Mouse (Mus musculus): ENCODE results near the gene Gimap3. TPM values are rescaled to one million over a fixed set of nuclear protein-coding genes. Genes with fewer than 3 reads are reported as not detected.

Gimap3 gene
- polyA plus RNA-seq (2012; rRNA removed): not detected in 2 replicates
- not detected in 2 replicates for polyA plus RNA-seq (2014; fragmentation: Nextera tagmentation; extraction: Ambion mirVana)

GRCm38 (mm10) chr6:48770696-48771095, at the start of gene Gimap3:
TSS of gene Gimap3 (minus strand) at chr6:48770851.
- no peak within 1 kb of the TSS for H3K27ac ChIP-seq (replicated peaks; ENCODE audit: low read depth, low read length)
- no peaks in the 10 kb centered on the region for H3K36me3 ChIP-seq (ENCODE audit: control insufficient read depth, insufficient read depth, low read length)
- no peaks in the 10 kb centered on the region for H3K27me3 ChIP-seq (ENCODE audit: control insufficient read depth, insufficient read depth, low read length)
- no peaks in the 10 kb centered on the region for H3K4me1 ChIP-seq (ENCODE audit: control insufficient read depth, insufficient read depth, low read length)
- TF ChIP-seq POLR2A (IDR thresholded peaks at IDR 0.05; ENCODE audit: borderline replicate concordance, extremely low read depth, insufficient read depth, insufficient read length): no peak
- 96% methylated on average over 3 of the region's 3 CpGs for WGBS
- H3K4me3 ChIP-seq (replicated peaks; ENCODE audit: low read length): no peak within 1 kb of the TSS
- DNase-seq (ENCODE audit: low spot score) (no peak), ATAC-seq (ENCODE audit: low FRiP score, low read depth) (no peak)
- no peak within 1 kb of the TSS for H3K4me2 ChIP-seq (replicated peaks; ENCODE audit: low read depth, low read length, severe bottlenecking)
- no peak within 1 kb of the TSS for H3K9ac ChIP-seq (ENCODE audit: low read depth, low read length, severe bottlenecking)
- H3K9me3 ChIP-seq (ENCODE audit: control insufficient read depth, low read length): no peaks in the 10 kb centered on the region

- ATAC-seq (ENCODE audit: low FRiP score, low read depth) (0 out of 2 replicates have a peak, but pooled peaks have one; percentile 34), DNase-seq (ENCODE audit: low spot score) (peak; percentile 86)
- H3K4me2 ChIP-seq (replicated peaks; ENCODE audit: low read depth, low read length, severe bottlenecking): no peak overlapping the region
- no peak for TF ChIP-seq POLR2A (IDR thresholded peaks at IDR 0.05; ENCODE audit: borderline replicate concordance, extremely low read depth, insufficient read depth, insufficient read length)
- no peaks in the 10 kb centered on the region for H3K36me3 ChIP-seq (ENCODE audit: control insufficient read depth, insufficient read depth, low read length)
- no peaks in the 10 kb centered on the region for H3K4me1 ChIP-seq (ENCODE audit: control insufficient read depth, insufficient read depth, low read length)
- no peak overlapping the region for H3K27ac ChIP-seq (replicated peaks; ENCODE audit: low read depth, low read length)
- H3K9me3 ChIP-seq (ENCODE audit: control insufficient read depth, low read length): no peaks in the 10 kb centered on the region
- H3K4me3 ChIP-seq (replicated peaks; ENCODE audit: low read length): no peak overlapping the region
- 9% methylated on average over 6 of the region's 6 CpGs for WGBS
- no peak overlapping the region for H3K9ac ChIP-seq (ENCODE audit: low read depth, low read length, severe bottlenecking)
- H3K27me3 ChIP-seq (ENCODE audit: control insufficient read depth, insufficient read depth, low read length): no peaks in the 10 kb centered on the region
These were observed 47.2 kb upstream of the Gimap3 start for GRCm38 (mm10) chr6:48817815-48818214.

- Histone ChIP-seq H3K9me3 (ENCODE audit: control insufficient read depth, low read length) (no peaks in the 10 kb centered on the region), H3K9ac (ENCODE audit: low read depth, low read length, severe bottlenecking) (no peak overlapping the region), H3K27me3 (ENCODE audit: control insufficient read depth, insufficient read depth, low read length) (no peaks in the 10 kb centered on the region), H3K4me2 (replicated peaks; ENCODE audit: low read depth, low read length, severe bottlenecking) (no peak overlapping the region), H3K27ac (replicated peaks; ENCODE audit: low read depth, low read length) (no peak overlapping the region), H3K36me3 (ENCODE audit: control insufficient read depth, insufficient read depth, low read length) (no peaks in the 10 kb centered on the region), H3K4me3 (replicated peaks; ENCODE audit: low read length) (no peak overlapping the region), H3K4me1 (ENCODE audit: control insufficient read depth, insufficient read depth, low read length) (no peaks in the 10 kb centered on the region)
- no peak for ATAC-seq (ENCODE audit: low FRiP score, low read depth)
- no peak for DNase-seq (ENCODE audit: low spot score)
- TF ChIP-seq POLR2A (IDR thresholded peaks at IDR 0.05; ENCODE audit: borderline replicate concordance, extremely low read depth, insufficient read depth, insufficient read length): no peak
These were observed 44.4 kb upstream of the Gimap3 start for GRCm38 (mm10) chr6:48815013-48815412.

GRCm38 (mm10) chr6:48809494-48810219, 39.0 kb upstream of the Gimap3 start:
- Histone ChIP-seq H3K27me3 (ENCODE audit: control insufficient read depth, insufficient read depth, low read length) (no peaks in the 10 kb centered on the region), H3K9me3 (ENCODE audit: control insufficient read depth, low read length) (no peaks in the 10 kb centered on the region), H3K9ac (ENCODE audit: low read depth, low read length, severe bottlenecking) (no peak overlapping the region), H3K4me2 (replicated peaks; ENCODE audit: low read depth, low read length, severe bottlenecking) (no peak overlapping the region), H3K27ac (replicated peaks; ENCODE audit: low read depth, low read length) (no peak overlapping the region), H3K36me3 (ENCODE audit: control insufficient read depth, insufficient read depth, low read length) (no peaks in the 10 kb centered on the region), H3K4me1 (ENCODE audit: control insufficient read depth, insufficient read depth, low read length) (no peaks in the 10 kb centered on the region), H3K4me3 (replicated peaks; ENCODE audit: low read length) (no peak overlapping the region)
- 65% methylated on average over 3 of the region's 3 CpGs for WGBS
- DNase-seq (ENCODE audit: low spot score) (no peak), ATAC-seq (ENCODE audit: low FRiP score, low read depth) (no peak)
- no peak for TF ChIP-seq POLR2A (IDR thresholded peaks at IDR 0.05; ENCODE audit: borderline replicate concordance, extremely low read depth, insufficient read depth, insufficient read length)

- H3K9me3 ChIP-seq (ENCODE audit: control insufficient read depth, low read length): no peaks in the 10 kb centered on the region
- WGBS: 85% methylated on average over 3 of the region's 3 CpGs
These were observed 36.1 kb upstream of the Gimap3 start for GRCm38 (mm10) chr6:48806746-48807145.

More at GRCm38 (mm10) chr6:48806746-48807145, 36.1 kb upstream of the Gimap3 start:
- H3K27me3 ChIP-seq (ENCODE audit: control insufficient read depth, insufficient read depth, low read length): no peaks in the 10 kb centered on the region
- H3K27ac ChIP-seq (replicated peaks; ENCODE audit: low read depth, low read length): no peak overlapping the region
- no peak overlapping the region for H3K9ac ChIP-seq (ENCODE audit: low read depth, low read length, severe bottlenecking)
- no peak for TF ChIP-seq POLR2A (IDR thresholded peaks at IDR 0.05; ENCODE audit: borderline replicate concordance, extremely low read depth, insufficient read depth, insufficient read length)
- H3K4me1 ChIP-seq (ENCODE audit: control insufficient read depth, insufficient read depth, low read length): no peaks in the 10 kb centered on the region
- no peak overlapping the region for H3K4me2 ChIP-seq (replicated peaks; ENCODE audit: low read depth, low read length, severe bottlenecking)
- DNase-seq (ENCODE audit: low spot score): no peak
- no peak overlapping the region for H3K4me3 ChIP-seq (replicated peaks; ENCODE audit: low read length)
- no peak for ATAC-seq (ENCODE audit: low FRiP score, low read depth)
- H3K36me3 ChIP-seq (ENCODE audit: control insufficient read depth, insufficient read depth, low read length): no peaks in the 10 kb centered on the region
